Mouse (Mus musculus): ENCODE results near the gene Gm8369. TPM values are rescaled to one million over a fixed set of nuclear protein-coding genes. Genes with fewer than 3 reads are reported as not detected.

Gm8369 gene
- total and polyA plus RNA-seq, 3 experiments = not detected

- Histone ChIP-seq H3K4me1 (ENCODE audit: control insufficient read depth in 1 of 2, insufficient read depth in 2 of 2, low read length in 2 of 2) (no peaks in the 10 kb centered on the region), H3K4me3 (ENCODE audit: control insufficient read depth in 1 of 2, insufficient read depth in 1 of 2, low read depth in 2 of 2, low read length in 2 of 2) (no peak overlapping the region), H3K27ac (ENCODE audit: control insufficient read depth, low read depth, low read length) (no peak overlapping the region), H3K9me3 (replicated peaks; ENCODE audit: insufficient read depth, low read length) (no peaks in the 10 kb centered on the region), H3K9ac (ENCODE audit: control insufficient read depth, low read depth, low read length, poor library complexity, severe bottlenecking) (no peak overlapping the region), H3K27me3 (ENCODE audit: control insufficient read depth in 1 of 2, insufficient read depth in 2 of 2, low read length in 2 of 2) (peaks cover 0 to under 1% of the 10 kb centered on the region in 2 experiments; a peak in 1 of 4 replicates), H3K79me2 (ENCODE audit: control insufficient read depth, insufficient read depth, low read length, poor library complexity) (no peaks in the 10 kb centered on the region), H3K36me3 (ENCODE audit: control insufficient read depth in 1 of 2, insufficient read depth in 2 of 2, low read length in 2 of 2) (no peaks in the 10 kb centered on the region)
- peak; percentile 3 for DNase-seq (ENCODE audit: low read depth, low spot score)
- TF ChIP-seq POLR2A (IDR thresholded peaks at IDR 0.05; ENCODE audit: control insufficient read depth in 1 of 2, insufficient read depth in 1 of 2, low read depth in 1 of 2, low read length in 2 of 2, poor library complexity in 1 of 2) (no peak), ETS1 (IDR thresholded peaks at IDR 0.05; ENCODE audit: low read depth, low read length) (no peak), CHD2 (IDR thresholded peaks at IDR 0.05; ENCODE audit: low read length) (no peak)
Observed at GRCm38 (mm10) chr19:11533421-11533820, 47.7 kb downstream of the Gm8369 start.

- TF ChIP-seq BHLHE40 (IDR thresholded peaks at IDR 0.05; ENCODE audit: borderline replicate concordance, low read depth, low read length) (no peak), NRF1 (IDR thresholded peaks at IDR 0.05; ENCODE audit: insufficient read depth, low read depth, low read length, poor library complexity, severe bottlenecking) (no peak), SMC3 (IDR thresholded peaks at IDR 0.05; ENCODE audit: low read depth, low read length) (no peak), SIN3A (IDR thresholded peaks at IDR 0.05; ENCODE audit: low read length) (no peak), RCOR1 (IDR thresholded peaks at IDR 0.05; ENCODE audit: low read depth, low read length) (no peak), MAFK (IDR thresholded peaks at IDR 0.05; ENCODE audit: borderline replicate concordance, low read depth, low read length) (no peak), MXI1 (IDR thresholded peaks at IDR 0.05; ENCODE audit: low read depth, low read length) (no peak), MEF2A (IDR thresholded peaks at IDR 0.05; ENCODE audit: extremely low read depth, insufficient replicate concordance, low read depth, low read length, poor library complexity, severe bottlenecking) (no peak), POLR2A (IDR thresholded peaks at IDR 0.05; ENCODE audit: control insufficient read depth in 1 of 2, insufficient read depth in 1 of 2, low read depth in 1 of 2, low read length in 2 of 2, poor library complexity in 1 of 2) (no peak), UBTF (IDR thresholded peaks at IDR 0.05; ENCODE audit: borderline replicate concordance, insufficient read depth, low read depth, low read length) (no peak), MYC (IDR thresholded peaks at IDR 0.05; ENCODE audit: low read depth, low read length) (no peak), USF1 (IDR thresholded peaks at IDR 0.05; ENCODE audit: low read depth, low read length) (no peak), MAX (IDR thresholded peaks at IDR 0.05; ENCODE audit: low read length) (no peak), RAD21 (IDR thresholded peaks at IDR 0.05; ENCODE audit: low read depth, low read length) (no peak), CTCF (IDR thresholded peaks at IDR 0.05 in 2 of 3, conservative IDR thresholded peaks at IDR 0.05 in 1 of 3; ENCODE audit: control insufficient read depth in 1 of 3, insufficient read depth in 1 of 3, low read depth in 2 of 3, low read length in 3 of 3, poor library complexity in 1 of 3, severe bottlenecking in 1 of 3) (no peak), EP300 (IDR thresholded peaks at IDR 0.05; ENCODE audit: low read depth in 1 of 2, low read length in 2 of 2) (no peak), POLR2AphosphoS2 (IDR thresholded peaks at IDR 0.05; ENCODE audit: low read length) (no peak), ZKSCAN1 (IDR thresholded peaks at IDR 0.05; ENCODE audit: low read depth, low read length) (no peak), MYB (IDR thresholded peaks at IDR 0.05; ENCODE audit: low read depth, low read length) (no peak), POLR2AphosphoS5 (IDR thresholded peaks at IDR 0.05; ENCODE audit: borderline replicate concordance, low read depth, low read length) (no peak)
- H3K27me3 ChIP-seq (ENCODE audit: control insufficient read depth in 1 of 2, insufficient read depth in 2 of 2, low read length in 2 of 2) = no peaks in the 10 kb centered on the region
Observed at GRCm38 (mm10) chr19:11533888-11534445, 48.2 kb downstream of the Gm8369 start.

More at GRCm38 (mm10) chr19:11533888-11534445, 48.2 kb downstream of the Gm8369 start:
- Histone ChIP-seq H3K9me3 (replicated peaks; ENCODE audit: insufficient read depth, low read length) (no peaks in the 10 kb centered on the region), H3K36me3 (ENCODE audit: control insufficient read depth in 1 of 2, insufficient read depth in 2 of 2, low read length in 2 of 2) (no peaks in the 10 kb centered on the region), H3K27ac (ENCODE audit: control insufficient read depth, low read depth, low read length) (no peak overlapping the region), H3K4me1 (ENCODE audit: control insufficient read depth in 1 of 2, insufficient read depth in 2 of 2, low read length in 2 of 2) (no peaks in the 10 kb centered on the region), H3K9ac (ENCODE audit: control insufficient read depth, low read depth, low read length, poor library complexity, severe bottlenecking) (no peak overlapping the region), H3K4me3 (ENCODE audit: control insufficient read depth in 1 of 2, insufficient read depth in 1 of 2, low read depth in 2 of 2, low read length in 2 of 2) (no peak overlapping the region), H3K79me2 (ENCODE audit: control insufficient read depth, insufficient read depth, low read length, poor library complexity) (no peaks in the 10 kb centered on the region)
- no peak for DNase-seq (ENCODE audit: low read depth, low spot score)
